Mouse (Mus musculus): ENCODE measurements around the gene Wasl. TPM values are rescaled to one million over a fixed set of nuclear protein-coding genes. Genes with fewer than 3 reads are reported as not detected.

Wasl gene
- total RNA-seq, 1 experiment: 20.3 TPM

DNA sequence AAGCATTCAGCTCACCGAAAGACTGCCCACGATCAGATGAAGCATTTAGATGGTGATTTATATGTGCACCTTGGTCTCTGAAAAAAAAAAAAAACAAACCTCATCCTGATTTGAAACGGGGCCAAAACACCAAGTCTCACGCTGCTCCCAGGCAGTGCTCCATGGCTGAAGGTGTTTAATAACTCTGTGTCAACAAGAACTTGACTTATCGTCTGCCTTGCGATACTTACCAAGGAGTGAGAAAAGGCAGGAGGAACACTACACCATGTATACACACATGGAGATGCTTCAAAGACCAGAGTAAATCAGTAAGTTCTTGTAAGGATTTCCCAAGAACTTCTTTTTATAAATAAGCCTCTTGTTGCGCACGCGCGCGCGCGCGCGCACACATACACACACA, 57.3 kb downstream of the Wasl start:
- DNase-seq (ENCODE audit: low read depth, low spot score): no peak
- in situ Hi-C loops (cut with MboI; ENCODE audit: low sequenced_read_pairs in 2 of 2, unreplicated experiment in 2 of 2): no loop called here
- Histone ChIP-seq H3K9ac (ENCODE audit: insufficient read depth, low read depth, low read length, poor library complexity, severe bottlenecking) (no peak overlapping the region), H3K4me3 (ENCODE audit: insufficient read depth in 1 of 2, low read depth in 1 of 2, low read length in 2 of 2, poor library complexity in 1 of 2, severe bottlenecking in 1 of 2) (no peak overlapping the region), H3K27ac (ENCODE audit: insufficient read depth, low read depth, low read length, poor library complexity, severe bottlenecking) (no peak overlapping the region), H3K36me3 (ENCODE audit: control insufficient read depth, insufficient read depth, low read length, poor library complexity, severe bottlenecking) (no peaks in the 10 kb centered on the region), H3K9me3 (ENCODE audit: control insufficient read depth, insufficient read depth, low read depth, low read length) (no peaks in the 10 kb centered on the region), H3K4me1 (ENCODE audit: control insufficient read depth in 2 of 2, insufficient read depth in 2 of 2, low read length in 2 of 2, poor library complexity in 1 of 2) (no peaks in the 10 kb centered on the region)
- TF ChIP-seq ZNF384 (IDR thresholded peaks at IDR 0.05; ENCODE audit: low read depth, low read length) (no peak), HCFC1 (IDR thresholded peaks at IDR 0.05; ENCODE audit: borderline replicate concordance, insufficient read depth, low read length) (no peak), ZC3H11A (IDR thresholded peaks at IDR 0.05; ENCODE audit: borderline replicate concordance, low read depth, low read length) (no peak), CHD2 (IDR thresholded peaks at IDR 0.05; ENCODE audit: low read depth, low read length) (no peak), MAFK (IDR thresholded peaks at IDR 0.05; ENCODE audit: insufficient read depth, low read depth, low read length) (no peak)

- TF ChIP-seq ZC3H11A (IDR thresholded peaks at IDR 0.05; ENCODE audit: borderline replicate concordance, low read depth, low read length) (no peak), MAFK (IDR thresholded peaks at IDR 0.05; ENCODE audit: insufficient read depth, low read depth, low read length) (no peak), CHD2 (IDR thresholded peaks at IDR 0.05; ENCODE audit: low read depth, low read length) (no peak), HCFC1 (IDR thresholded peaks at IDR 0.05; ENCODE audit: borderline replicate concordance, insufficient read depth, low read length) (no peak), ZNF384 (IDR thresholded peaks at IDR 0.05; ENCODE audit: low read depth, low read length) (no peak)
- Histone ChIP-seq H3K4me1 (ENCODE audit: control insufficient read depth in 2 of 2, insufficient read depth in 2 of 2, low read length in 2 of 2, poor library complexity in 1 of 2) (no peaks in the 10 kb centered on the region), H3K9ac (ENCODE audit: insufficient read depth, low read depth, low read length, poor library complexity, severe bottlenecking) (no peak overlapping the region), H3K4me3 (ENCODE audit: insufficient read depth in 1 of 2, low read depth in 1 of 2, low read length in 2 of 2, poor library complexity in 1 of 2, severe bottlenecking in 1 of 2) (no peak overlapping the region), H3K27ac (ENCODE audit: insufficient read depth, low read depth, low read length, poor library complexity, severe bottlenecking) (no peak overlapping the region), H3K9me3 (ENCODE audit: control insufficient read depth, insufficient read depth, low read depth, low read length) (no peaks in the 10 kb centered on the region), H3K36me3 (ENCODE audit: control insufficient read depth, insufficient read depth, low read length, poor library complexity, severe bottlenecking) (no peaks in the 10 kb centered on the region)
- no peak for DNase-seq (ENCODE audit: low read depth, low spot score)
- in situ Hi-C loops (cut with MboI; ENCODE audit: low sequenced_read_pairs in 2 of 2, unreplicated experiment in 2 of 2): no loop called here
Observed at GRCm38 (mm10) chr6:24606512-24606911, 58.3 kb downstream of the Wasl start.

- TF ChIP-seq CHD2 (IDR thresholded peaks at IDR 0.05; ENCODE audit: low read depth, low read length): no peak
- TF ChIP-seq HCFC1 (IDR thresholded peaks at IDR 0.05; ENCODE audit: borderline replicate concordance, insufficient read depth, low read length): no peak
- no peak for TF ChIP-seq MAFK (IDR thresholded peaks at IDR 0.05; ENCODE audit: insufficient read depth, low read depth, low read length)
- TF ChIP-seq ZNF384 (IDR thresholded peaks at IDR 0.05; ENCODE audit: low read depth, low read length): no peak
- TF ChIP-seq ZC3H11A (IDR thresholded peaks at IDR 0.05; ENCODE audit: borderline replicate concordance, low read depth, low read length): no peak
- no peak for DNase-seq (ENCODE audit: low read depth, low spot score)
- Histone ChIP-seq H3K4me1 (ENCODE audit: control insufficient read depth in 2 of 2, insufficient read depth in 2 of 2, low read length in 2 of 2, poor library complexity in 1 of 2) (no peaks in the 10 kb centered on the region), H3K36me3 (ENCODE audit: control insufficient read depth, insufficient read depth, low read length, poor library complexity, severe bottlenecking) (no peaks in the 10 kb centered on the region), H3K9me3 (ENCODE audit: control insufficient read depth, insufficient read depth, low read depth, low read length) (no peaks in the 10 kb centered on the region), H3K27ac (ENCODE audit: insufficient read depth, low read depth, low read length, poor library complexity, severe bottlenecking) (no peak overlapping the region), H3K4me3 (ENCODE audit: insufficient read depth in 1 of 2, low read depth in 1 of 2, low read length in 2 of 2, poor library complexity in 1 of 2, severe bottlenecking in 1 of 2) (no peak overlapping the region), H3K9ac (ENCODE audit: insufficient read depth, low read depth, low read length, poor library complexity, severe bottlenecking) (no peak overlapping the region)
- in situ Hi-C loops (cut with MboI; ENCODE audit: low sequenced_read_pairs in 2 of 2, unreplicated experiment in 2 of 2): no loop called here
Observed at GRCm38 (mm10) chr6:24605631-24606030, 59.2 kb downstream of the Wasl start.

- Histone ChIP-seq H3K4me1 (ENCODE audit: control insufficient read depth in 2 of 2, insufficient read depth in 2 of 2, low read length in 2 of 2, poor library complexity in 1 of 2) (no peaks in the 10 kb centered on the region), H3K27ac (ENCODE audit: insufficient read depth, low read depth, low read length, poor library complexity, severe bottlenecking) (no peak overlapping the region), H3K36me3 (ENCODE audit: control insufficient read depth, insufficient read depth, low read length, poor library complexity, severe bottlenecking) (no peaks in the 10 kb centered on the region), H3K4me3 (ENCODE audit: insufficient read depth in 1 of 2, low read depth in 1 of 2, low read length in 2 of 2, poor library complexity in 1 of 2, severe bottlenecking in 1 of 2) (no peak overlapping the region), H3K9ac (ENCODE audit: insufficient read depth, low read depth, low read length, poor library complexity, severe bottlenecking) (no peak overlapping the region), H3K9me3 (ENCODE audit: control insufficient read depth, insufficient read depth, low read depth, low read length) (no peaks in the 10 kb centered on the region)
- TF ChIP-seq ZNF384 (IDR thresholded peaks at IDR 0.05; ENCODE audit: low read depth, low read length): no peak
- no peak for TF ChIP-seq CHD2 (IDR thresholded peaks at IDR 0.05; ENCODE audit: low read depth, low read length)
- no peak for TF ChIP-seq ZC3H11A (IDR thresholded peaks at IDR 0.05; ENCODE audit: borderline replicate concordance, low read depth, low read length)
- TF ChIP-seq MAFK (IDR thresholded peaks at IDR 0.05; ENCODE audit: insufficient read depth, low read depth, low read length): no peak
- no peak for TF ChIP-seq HCFC1 (IDR thresholded peaks at IDR 0.05; ENCODE audit: borderline replicate concordance, insufficient read depth, low read length)
- no peak for DNase-seq (ENCODE audit: low read depth, low spot score)
- in situ Hi-C loops (cut with MboI; ENCODE audit: low sequenced_read_pairs in 2 of 2, unreplicated experiment in 2 of 2): no loop called here
Observed at GRCm38 (mm10) chr6:24604289-24604688, 60.5 kb downstream of the Wasl start.

DNA sequence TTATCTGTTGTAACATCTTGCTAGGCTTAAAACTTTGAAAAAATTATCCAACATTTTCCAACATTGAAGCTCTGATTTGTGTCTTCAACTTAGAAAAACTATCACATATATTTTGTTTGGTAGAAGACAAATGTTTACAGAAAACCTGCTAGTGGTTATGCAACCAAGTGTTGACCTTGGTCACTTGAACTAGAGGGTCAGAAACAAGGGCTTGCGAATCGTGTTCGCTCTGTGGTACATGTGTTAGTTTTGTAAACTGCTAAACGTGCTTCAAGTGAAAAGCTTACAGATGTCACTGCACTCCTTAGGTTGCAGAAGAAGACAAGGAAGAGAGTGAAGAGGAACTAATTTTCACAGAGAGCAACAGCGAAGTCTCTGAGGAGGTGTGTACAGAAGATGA, 61.8 kb downstream of the Wasl start:
- in situ Hi-C loops (cut with MboI; ENCODE audit: low sequenced_read_pairs in 2 of 2, unreplicated experiment in 2 of 2): no loop called here
- H3K4me1 ChIP-seq (ENCODE audit: control insufficient read depth in 2 of 2, insufficient read depth in 2 of 2, low read length in 2 of 2, poor library complexity in 1 of 2): no peaks in the 10 kb centered on the region

More for the DNA sequence above, 61.8 kb downstream of the Wasl start:
- Histone ChIP-seq H3K9me3 (ENCODE audit: control insufficient read depth, insufficient read depth, low read depth, low read length) (no peaks in the 10 kb centered on the region), H3K36me3 (ENCODE audit: control insufficient read depth, insufficient read depth, low read length, poor library complexity, severe bottlenecking) (no peaks in the 10 kb centered on the region), H3K9ac (ENCODE audit: insufficient read depth, low read depth, low read length, poor library complexity, severe bottlenecking) (no peak overlapping the region), H3K27ac (ENCODE audit: insufficient read depth, low read depth, low read length, poor library complexity, severe bottlenecking) (no peak overlapping the region), H3K4me3 (ENCODE audit: insufficient read depth in 1 of 2, low read depth in 1 of 2, low read length in 2 of 2, poor library complexity in 1 of 2, severe bottlenecking in 1 of 2) (no peak overlapping the region)
- TF ChIP-seq HCFC1 (IDR thresholded peaks at IDR 0.05; ENCODE audit: borderline replicate concordance, insufficient read depth, low read length) (no peak), ZNF384 (IDR thresholded peaks at IDR 0.05; ENCODE audit: low read depth, low read length) (no peak), CHD2 (IDR thresholded peaks at IDR 0.05; ENCODE audit: low read depth, low read length) (no peak), MAFK (IDR thresholded peaks at IDR 0.05; ENCODE audit: insufficient read depth, low read depth, low read length) (no peak), ZC3H11A (IDR thresholded peaks at IDR 0.05; ENCODE audit: borderline replicate concordance, low read depth, low read length) (no peak)
- DNase-seq (ENCODE audit: low read depth, low spot score): no peak

All from ES-E14 (cell line).